Mouse (Mus musculus) ovary, adult 18-20 months (tissue): Measurements from ENCODE around the gene Srgap1.

Experiments
- DNase-seq: peaks from one replicate; pipeline ENCODE4 v3.0.0; 2022; ENCODE audit warnings: low spot score, mixed read lengths

The Srgap1 gene

GRCm38 (mm10) chr10:122046904-122047726 lies at the start of gene Srgap1:
Gene Srgap1, minus strand, starts transcription at chr10:122047315.
- peak; percentile 41 for DNase-seq

DNA sequence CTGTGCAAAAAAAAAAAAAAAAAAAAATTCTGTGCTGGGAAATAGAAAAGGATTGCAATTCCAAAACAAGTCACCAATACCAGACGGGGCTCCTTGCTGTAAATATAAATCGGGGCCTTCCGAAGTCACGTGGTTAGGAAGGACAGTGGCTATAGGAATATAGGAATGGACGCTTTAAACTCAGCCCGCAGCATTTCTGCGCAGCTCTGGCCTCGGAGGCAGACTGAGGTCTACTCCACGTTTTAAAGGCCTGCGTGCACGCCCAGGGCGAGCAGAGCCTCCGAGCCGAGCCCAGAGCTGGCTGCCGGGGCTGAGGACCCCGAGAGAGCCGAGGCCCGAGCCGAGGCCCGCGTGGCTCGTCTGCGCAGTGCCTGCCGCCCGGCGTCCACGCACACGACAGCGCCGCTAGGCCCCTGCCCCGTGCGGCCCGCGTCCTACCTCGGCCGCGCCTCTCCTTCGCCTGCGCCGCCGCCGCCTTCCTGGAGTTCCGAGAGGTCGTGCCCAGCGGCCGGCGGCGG lies 49.4 kb upstream of the Srgap1 start:
- DNase-seq, result peak; percentile 15

DNA sequence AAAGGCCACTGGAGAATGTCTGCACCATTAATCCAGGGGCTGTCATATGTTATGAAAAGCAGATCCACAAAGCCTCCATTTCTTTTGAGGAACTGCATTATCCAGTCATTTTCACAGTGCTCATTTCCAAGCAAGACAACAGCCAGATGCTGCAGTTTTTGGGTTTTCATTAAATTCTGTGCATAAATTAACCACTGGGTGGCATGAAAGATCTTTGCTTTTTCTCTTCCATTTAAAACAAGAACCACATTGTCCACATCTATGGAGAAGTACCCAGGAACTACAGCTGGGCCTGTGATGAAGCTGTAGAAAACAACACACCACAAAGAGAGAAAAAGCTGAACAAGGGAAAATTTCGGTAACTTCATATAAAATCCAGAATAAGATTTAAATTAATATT lies 43.4 kb upstream of the Srgap1 start:
- DNase-seq, result no peak

DNA sequence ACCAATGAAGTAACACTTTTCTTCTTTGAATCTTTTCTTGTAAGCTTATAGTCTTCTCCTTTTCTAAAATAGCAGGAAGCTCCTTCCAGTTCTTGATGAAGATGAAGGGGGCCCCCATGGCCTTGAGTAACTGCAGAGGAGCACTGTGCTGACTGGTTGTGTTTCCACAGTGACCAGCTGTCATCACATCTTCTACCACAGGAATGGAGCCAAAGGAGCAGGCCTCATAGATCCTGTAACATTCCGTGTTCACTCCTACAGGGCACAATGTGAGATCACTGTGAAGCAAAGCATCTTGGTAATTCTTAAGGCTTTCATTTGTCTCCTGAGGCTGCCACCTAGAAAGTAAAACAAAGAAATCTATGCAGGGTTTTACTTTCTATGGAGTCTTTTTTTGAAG lies 34.2 kb upstream of the Srgap1 start:
- no peak for DNase-seq

- DNase-seq, result no peak
Observed at GRCm38 (mm10) chr10:122069153-122069552, 22.0 kb upstream of the Srgap1 start.

DNA sequence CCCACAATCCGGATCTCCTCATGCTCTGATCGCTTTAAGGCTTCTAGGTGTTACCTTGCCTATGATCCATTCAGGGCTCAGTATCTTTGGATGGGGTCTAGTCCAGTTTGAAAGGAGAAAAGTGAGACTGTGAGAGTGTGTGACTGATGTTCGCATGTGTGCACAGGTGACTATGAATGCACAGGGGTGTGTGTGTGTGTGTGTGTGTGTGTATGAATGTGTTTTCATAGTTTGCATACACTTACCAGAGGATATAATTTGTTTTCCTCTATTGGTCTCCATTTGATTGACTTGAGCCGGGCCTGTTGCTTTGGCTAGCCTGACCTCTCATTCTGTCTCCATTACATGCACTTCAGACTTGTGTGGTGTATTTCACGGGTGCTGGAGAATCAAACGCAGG lies 8.7 kb upstream of the Srgap1 start:
- DNase-seq, result no peak

DNA sequence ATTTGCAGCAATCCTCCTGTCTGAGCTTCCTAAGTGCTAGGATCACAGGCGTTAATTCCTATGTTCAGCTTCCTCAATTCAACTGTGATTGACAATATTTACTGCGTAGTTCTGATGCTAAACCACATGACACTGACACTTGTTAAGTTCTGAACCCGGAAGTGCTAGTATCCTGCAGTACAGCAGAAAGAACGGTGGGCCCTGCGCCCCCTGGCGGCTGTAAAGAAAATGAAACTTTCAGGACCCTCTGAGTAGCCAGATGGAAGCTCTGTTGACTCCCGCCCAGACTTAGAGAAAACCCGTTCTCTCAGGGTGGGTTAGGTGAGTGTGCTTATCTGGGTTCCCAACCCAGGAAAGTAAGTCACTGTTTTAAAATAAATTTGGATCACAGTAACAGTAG lies 7.4 kb upstream of the Srgap1 start:
- no peak for DNase-seq

DNA sequence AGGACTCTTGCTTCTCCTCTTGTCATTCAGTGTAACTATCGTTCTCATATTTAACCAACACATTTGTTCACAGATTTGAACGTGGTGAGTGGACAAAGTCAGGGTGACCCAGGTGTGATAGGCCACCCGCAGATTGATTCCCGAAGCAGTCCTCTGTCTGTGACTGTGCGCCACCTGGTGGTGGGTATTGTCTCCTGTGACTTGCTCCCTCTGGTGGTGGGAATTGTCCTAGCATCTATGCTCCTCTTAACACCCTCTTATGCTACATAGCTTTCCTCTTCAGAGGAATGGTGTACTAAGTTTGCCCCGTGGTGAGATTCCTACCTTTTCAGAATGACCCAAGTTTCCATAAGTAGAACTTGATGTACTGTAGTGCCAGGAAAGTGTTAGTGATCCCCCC lies 4.7 kb upstream of the Srgap1 start:
- peak; percentile 25 for DNase-seq

GRCm38 (mm10) chr10:122047727-122048365 lies 731 bp upstream of the Srgap1 start:
- peak; percentile 57 for DNase-seq

DNA sequence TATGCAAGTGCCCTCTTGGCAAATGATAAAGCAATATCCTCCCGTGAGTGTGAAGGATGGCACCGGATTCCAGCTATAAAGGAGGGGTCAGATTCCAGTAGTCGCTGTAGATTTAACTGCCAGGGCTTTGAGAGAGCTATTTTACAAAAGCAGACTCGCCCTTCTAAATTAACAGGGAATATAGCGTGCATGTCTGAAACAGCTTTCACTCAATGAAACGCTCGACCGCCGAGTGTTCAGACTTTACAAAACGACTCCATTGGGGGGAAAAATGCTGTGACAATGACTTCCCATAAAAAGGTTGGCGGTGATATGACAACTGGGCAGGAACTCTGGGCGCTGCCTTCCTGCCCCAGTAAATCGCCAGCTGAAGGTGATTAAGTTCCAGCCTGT lies 608 bp downstream of the Srgap1 start:
- DNase-seq, result no peak

- no peak for DNase-seq
Observed at GRCm38 (mm10) chr10:122045946-122046345, 1.2 kb downstream of the Srgap1 start.

DNA sequence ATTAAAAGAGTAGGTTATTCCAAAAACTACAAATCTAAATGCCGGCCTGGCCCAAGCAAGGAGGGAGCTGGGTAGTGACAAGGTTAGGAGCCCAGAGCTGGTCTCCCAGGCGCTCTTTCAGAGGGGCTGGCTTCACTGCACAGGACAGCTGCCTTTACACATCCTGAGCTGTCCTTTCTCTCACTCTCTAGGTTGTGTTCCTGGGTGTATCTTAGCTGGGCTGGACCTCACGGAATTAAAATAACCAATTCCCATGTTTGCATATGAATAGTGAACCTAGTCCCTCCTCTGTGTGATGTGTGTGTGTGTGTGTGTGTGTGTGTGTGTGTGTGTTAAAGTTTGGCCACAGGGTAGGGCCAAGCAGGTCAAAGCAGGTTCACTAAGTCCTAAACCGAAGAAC lies 2.2 kb downstream of the Srgap1 start:
- DNase-seq, result no peak

DNA sequence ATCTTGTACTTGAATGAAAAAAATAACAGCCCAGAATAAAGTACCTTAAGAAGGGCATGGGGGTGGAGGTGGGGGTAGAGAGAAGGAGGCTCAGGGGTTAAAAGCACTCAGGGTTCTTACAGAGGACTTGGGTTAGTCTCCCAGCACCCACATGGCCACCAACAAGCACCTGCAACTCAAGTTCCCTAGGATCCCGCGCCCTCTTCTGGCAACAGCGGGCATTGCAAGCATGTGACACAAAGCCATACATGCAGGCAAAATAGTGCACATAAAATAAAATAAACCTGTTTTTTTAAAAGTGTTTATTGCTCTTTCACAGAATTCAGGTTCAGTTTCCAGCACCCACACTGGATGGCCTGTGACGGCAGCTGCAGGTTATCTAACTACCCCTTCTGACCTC lies 6.7 kb downstream of the Srgap1 start:
- DNase-seq, result no peak

DNA sequence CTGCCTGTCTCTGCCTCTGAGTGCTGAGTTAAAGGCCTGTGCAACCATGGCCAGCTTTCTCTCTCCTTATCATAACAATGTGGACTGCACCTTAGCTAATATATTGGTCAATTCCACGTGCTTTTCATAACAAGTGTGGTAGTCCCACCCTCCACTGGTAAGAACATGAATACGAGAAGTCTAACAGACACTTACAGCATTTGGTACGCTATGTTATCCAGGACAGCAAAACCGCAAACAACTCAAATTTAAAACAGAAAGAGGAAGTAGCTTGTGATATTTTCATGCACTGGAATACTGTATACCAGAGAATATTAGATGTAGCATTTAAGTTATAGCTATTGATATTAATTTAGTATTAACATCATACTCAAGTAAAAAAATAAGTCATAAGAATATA lies 7.5 kb downstream of the Srgap1 start:
- no peak for DNase-seq

DNA sequence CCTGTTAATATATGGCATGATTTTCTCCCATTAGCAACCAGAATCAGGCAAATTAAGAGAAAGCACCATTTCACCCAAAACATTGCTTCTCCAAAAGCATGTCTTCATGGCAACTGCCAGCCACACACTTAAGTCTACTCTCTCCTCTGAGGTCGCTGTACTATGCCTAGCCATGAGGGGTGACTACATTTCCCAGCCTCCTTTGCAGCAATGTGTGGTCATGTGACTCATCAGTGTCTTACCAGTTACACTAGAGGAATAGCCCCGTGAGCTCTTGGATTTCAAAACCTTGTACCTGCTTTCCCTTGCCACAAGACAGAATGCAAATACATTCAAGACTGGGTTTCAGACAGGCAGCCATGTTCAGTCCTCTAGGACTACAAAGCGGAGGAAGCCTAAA lies 8.6 kb downstream of the Srgap1 start:
- no peak for DNase-seq

DNA sequence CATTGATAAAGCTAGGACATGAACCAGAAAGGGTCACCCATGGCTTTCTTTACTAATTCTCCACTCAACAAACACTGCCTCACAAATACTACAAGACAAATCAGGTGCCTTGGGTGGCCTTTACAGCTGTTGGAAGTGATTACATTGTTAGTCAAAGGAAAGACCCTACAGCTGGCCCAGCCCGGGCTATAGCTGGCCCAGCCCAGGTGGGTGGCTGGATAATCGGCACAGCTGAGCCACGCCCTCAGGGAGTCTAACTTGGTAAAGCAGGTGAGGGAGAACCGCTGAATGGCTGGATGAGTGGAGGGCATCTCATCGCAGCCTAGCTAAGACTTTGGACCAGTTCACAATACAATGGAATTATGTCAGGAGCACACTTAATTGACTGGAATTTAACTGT lies 13.8 kb downstream of the Srgap1 start:
- no peak for DNase-seq

GRCm38 (mm10) chr10:122030420-122030819 lies 16.7 kb downstream of the Srgap1 start:
- DNase-seq, result no peak

DNA sequence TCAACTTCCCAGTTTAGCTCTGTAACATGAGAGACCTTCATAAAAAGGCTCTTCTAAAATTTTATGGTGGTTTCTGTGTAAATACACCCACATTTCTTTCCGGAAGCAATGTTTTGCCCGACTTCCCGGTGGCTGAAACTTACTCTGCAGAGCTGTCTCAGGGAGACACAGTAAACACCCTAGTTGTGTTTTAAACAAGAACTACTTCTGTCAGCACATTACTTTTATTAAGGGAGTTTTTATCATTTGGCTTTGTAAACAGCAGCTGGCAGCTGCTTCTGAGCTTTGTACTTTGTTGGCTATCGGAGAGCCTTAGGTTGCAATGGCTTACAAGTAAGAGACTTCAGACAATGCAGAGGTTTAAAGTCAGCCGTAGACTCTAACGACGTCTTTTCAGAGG lies 17.4 kb downstream of the Srgap1 start:
- DNase-seq, result no peak

DNA sequence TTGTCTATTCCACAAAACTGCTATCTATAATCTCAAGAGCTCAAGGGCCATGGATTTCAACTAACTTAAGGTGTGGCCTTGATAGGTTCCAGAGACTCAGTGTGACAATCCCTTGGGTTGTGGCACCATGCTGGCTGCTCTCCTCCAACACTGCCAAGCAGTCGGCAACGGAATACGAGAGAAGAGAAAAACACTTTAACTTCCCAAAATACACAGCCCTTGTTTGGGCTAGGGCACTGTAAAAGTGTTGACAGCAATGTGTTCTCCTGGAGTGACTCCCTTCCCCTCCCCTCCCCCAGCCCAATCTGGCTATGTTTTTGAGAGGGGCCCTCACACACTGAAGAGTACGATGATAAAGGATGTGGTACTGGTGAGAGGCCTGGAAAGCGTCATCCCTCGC lies 21.9 kb downstream of the Srgap1 start:
- DNase-seq, result no peak

- no peak for DNase-seq
Observed at GRCm38 (mm10) chr10:122020906-122021305, 26.2 kb downstream of the Srgap1 start.

DNA sequence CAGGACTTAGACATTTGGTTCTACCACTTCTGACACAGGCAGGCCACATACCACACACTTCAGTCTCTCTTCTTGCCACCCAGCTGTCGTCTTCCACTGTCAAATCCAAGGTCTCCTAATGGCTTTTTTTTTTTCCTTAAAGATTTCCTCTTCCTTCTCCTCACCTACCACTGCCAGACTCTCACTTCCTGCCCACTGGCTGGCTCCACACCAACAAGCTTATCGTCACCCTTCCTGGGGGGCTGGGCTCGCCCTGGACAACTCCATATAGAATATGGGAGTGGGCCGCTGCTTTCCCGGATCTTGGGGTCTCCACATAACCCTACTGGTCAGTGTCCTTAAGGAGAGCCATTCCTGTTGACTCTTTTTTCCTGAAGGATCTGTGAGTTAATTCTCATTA lies 26.9 kb downstream of the Srgap1 start:
- DNase-seq, result no peak

DNA sequence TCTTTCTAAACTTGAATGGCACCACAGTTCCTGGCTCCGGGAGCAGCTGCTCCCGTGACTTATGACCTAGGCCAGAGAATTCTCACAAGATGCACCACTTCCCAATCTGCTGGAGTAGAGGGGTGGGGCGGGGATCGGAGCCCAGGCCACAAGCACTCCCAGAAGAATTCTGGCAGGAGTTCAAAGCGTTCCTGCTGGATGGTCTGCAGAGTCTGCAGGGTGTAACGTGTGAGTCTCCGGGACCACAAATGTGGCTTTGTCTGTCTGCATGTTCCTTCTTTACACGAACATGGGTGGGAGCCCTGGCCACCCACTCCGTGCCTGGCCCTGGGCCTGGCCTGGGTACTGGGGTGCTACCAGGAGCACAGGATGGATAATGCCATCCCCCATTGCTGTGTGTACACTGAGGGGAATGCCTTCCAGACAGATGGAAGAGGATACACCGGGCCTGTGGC lies 28.5 kb downstream of the Srgap1 start:
- DNase-seq, result peak; percentile 24

- no peak for DNase-seq
Observed at GRCm38 (mm10) chr10:122017743-122018142, 29.4 kb downstream of the Srgap1 start.
